Mouse (Mus musculus): ENCODE measurements at regions not wholly inside any gene's neighbourhood (a gene's known extent, or its start where the extent isn't known, plus 50 kb on each side); places are given as distances from the start of the nearest gene placed in this dataset.

- no peak for TF ChIP-seq EP300 (IDR thresholded peaks at IDR 0.05; ENCODE audit: insufficient read depth, low read depth, low read length)
- no peak for TF ChIP-seq CTCF (IDR thresholded peaks at IDR 0.05)
- TF ChIP-seq POLR2A (IDR thresholded peaks at IDR 0.05; ENCODE audit: insufficient read depth, low read depth, low read length): no peak
Observed at GRCm38 (mm10) chr3:101704326-101704725, 99.8 kb upstream of the Atp1a1 start.
